Mouse (Mus musculus) left cerebral cortex, adult 9 months (tissue): ENCODE measurements around the gene Igfbp1.
"Not testable (repeated sequence)": the region's sequence is repeated elsewhere in the genome, so short reads cannot be mapped to it uniquely, and the experiment has no call there.

Source experiments
- DNase-seq, 2 experiments: peaks; one replicate each; pipeline ENCODE4 v3.0.0; 2022; ENCODE audit warnings: low spot score in 2 of 2

The Igfbp1 gene

DNA sequence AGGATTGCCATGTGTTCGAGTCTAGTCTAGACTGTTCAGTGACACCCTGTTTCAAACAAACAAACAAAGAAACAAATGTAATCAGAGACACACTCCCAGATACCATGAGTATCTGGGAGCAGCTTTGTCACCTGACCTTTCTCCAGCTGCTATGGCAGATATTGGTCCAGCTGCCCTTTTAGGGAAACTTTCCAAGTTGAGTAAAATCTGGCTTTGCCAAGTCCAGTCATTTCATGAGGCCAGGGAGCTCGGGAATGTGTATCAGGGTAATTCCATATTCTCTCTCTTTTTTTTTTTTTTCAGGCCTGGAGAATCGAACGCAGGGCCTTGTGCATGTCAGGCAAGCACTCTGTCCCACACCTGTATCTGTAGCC is 2.3 kb upstream of the Igfbp1 start:
- DNase-seq, result no peak

DNA sequence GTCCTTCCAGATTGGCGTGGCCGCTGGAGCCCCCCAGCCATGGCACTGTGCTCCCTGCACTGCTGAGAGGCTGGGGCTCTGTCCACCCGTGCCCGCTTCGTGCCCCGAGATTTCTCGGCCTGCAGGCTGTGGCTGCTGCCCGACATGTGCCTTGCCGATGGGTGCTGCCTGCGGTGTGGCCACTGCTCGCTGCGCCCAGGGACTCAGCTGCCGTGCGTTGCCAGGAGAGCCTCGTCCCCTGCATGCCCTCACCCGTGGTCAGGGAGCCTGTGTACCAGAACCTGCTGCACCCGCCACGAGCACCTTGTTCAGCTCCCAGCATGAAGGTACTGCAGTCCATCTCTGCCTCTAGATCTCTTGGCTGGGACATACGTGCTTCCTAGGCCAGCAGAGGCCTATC is 424 bp downstream of the Igfbp1 start:
- DNase-seq, result no peak

DNA sequence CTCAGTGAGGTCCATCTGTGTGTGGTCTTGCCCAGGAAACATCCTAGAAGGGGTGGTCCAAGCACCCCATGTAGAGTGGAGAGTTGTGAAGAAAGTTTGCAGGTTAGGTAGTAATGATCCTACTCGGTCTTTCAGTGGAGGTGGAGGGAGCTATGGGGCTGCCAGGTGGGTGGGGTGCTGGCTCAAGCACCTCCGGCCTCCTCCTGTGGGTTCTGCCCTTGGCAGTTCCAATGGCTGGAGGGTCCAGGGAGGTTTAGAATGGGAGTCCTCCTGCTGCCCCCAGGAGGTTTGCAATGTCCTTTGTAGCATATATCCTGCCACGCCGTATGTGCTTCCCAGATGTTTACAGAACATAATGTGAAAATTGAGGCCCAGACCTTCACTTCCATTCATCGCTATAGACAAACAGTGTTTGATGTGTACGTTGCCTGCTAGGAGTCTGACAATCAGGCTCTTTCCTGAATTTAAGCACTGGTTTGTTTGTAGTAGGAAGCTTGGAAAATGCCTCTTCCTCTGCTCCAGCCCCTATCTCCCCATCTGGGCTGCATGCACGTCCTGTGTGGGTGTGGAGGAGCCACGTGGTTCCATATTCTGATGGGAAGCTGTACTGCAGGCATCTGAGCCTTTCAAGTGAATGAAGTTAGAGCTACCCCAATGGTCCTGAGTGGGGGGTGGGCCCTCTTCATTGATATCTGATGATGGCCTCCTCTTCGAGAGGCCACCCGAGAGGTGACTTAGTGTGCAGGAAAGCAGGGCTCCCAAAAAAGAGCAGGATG is 1.1 kb downstream of the Igfbp1 start:
- DNase-seq, result no peak

DNA sequence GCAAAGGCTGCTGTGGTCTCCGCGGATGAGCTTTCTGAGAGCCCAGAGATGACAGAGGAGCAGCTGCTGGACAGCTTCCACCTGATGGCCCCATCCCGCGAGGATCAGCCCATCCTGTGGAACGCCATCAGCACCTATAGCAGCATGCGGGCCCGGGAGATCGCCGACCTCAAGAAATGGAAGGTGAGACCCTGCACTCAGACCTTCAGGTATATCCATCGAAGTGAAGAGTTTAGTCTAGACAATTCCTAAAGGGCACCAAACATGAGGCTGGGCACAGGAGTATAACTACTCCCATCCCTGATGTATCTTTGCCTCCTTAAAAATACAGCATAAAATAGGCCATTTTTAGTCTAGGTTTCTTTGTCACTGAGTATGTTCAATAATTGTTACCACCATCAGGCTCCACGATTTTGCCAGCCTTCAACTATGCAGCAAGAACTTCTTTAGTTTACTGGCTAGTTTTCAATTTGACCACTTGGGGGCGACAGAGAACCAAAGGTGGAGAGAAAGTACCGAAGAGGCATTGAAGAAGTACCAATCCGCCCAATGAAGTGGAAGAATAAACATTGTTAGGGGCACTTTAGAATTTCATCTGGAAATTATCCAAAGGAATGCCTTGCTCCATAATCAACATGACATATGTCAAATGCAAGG is 2.3 kb downstream of the Igfbp1 start:
- peak in 1 of 2 experiments; percentile 51 for DNase-seq

DNA sequence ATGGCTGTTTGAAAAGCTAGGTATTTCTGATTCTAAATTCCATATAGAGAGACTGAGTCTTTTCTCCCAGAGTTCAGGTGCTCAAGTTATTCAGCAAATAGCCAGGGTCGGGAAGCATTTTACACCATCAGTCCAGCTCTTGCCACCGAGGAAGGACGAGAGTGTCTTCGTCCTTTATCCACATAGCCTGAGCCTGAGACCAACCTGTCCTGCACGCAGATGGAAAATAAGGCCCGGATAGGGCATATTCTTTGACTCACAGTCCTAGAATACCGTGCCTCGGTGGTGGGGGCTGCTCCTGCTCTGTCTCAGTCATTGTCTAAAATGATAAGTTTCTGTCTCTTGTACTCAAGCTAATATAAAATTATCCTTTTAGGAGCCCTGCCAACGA is 2.8 kb downstream of the Igfbp1 start:
- no peak for DNase-seq

DNA sequence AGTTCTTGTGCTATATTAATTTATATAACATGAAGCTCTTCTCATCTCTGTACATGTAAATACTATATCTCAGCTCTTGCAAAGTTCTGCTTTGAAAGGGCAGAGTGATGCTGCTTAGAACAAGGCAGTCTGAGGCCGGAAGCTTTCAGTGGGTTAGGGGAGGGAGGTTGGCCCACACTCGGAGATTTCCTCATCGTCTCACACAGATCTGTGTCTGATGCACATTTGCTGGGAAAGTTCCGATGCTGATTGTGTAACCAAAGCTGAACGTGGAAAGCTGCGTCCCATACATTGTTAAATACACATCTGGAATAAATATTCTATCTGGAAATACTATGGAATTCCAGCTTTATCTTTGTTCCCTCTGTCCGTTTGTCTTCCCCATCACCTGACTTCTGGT is 4.6 kb downstream of the Igfbp1 start:
- no peak for DNase-seq

DNA sequence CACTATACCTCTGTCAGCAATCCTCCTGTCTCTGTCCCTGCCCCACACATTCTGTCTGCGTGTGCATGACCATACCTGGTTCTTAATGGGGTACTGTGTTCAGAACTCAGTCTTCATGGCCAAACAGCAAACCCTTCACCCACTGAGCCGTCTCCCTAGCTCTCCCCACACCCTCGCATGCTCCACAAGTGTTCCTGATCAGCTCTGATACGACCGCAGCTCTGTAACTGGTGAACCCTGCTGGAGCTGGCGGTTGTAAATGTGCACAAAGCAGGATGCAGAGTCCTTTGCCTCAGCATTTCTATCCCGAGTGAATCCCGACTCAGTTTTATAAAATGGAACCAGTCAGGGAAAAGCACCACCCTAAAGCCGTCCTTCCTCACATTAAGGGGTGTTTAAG is 6.3 kb downstream of the Igfbp1 start:
- no peak for DNase-seq

DNA sequence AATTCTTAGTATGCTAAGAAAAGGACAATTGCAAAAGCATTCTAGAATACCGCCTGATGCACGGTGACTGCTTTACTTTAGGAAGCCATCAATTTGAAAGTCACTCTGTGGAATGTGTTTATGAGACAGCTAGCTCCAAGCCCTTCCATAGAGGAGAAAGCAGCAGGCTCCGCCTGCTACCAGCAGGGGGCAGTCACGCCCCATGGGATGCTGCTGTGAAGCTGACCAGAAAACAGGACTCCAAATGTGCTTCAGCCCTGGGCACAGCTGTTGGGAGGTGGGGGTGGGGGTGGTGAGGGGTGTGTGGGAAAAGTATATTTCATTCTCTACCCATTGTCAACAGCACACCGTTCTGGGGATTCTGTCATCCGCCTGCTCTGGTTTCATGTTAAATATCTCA is 12.8 kb downstream of the Igfbp1 start:
- peak in 1 of 2 experiments; percentile 77 for DNase-seq

DNA sequence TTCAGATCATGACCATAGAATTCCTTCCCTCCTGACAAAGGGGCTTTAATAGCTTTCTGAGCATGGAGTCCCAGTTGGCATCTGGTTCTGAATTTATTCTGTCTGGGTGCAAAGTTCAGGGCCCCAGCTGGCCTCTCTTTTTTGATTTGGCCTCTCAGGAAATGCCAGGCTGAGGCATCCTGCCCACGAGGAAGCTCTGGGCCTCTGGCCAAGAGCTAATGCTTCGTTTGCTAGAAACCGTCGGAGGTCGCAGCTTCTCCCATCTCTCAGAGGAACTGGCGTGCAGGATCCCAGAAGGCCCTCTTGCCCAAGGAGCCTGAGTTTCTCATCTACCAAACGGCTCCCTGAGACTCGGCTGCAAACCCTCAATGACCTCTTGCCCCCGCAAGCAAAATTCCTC is 13.6 kb downstream of the Igfbp1 start:
- no peak for DNase-seq

DNA sequence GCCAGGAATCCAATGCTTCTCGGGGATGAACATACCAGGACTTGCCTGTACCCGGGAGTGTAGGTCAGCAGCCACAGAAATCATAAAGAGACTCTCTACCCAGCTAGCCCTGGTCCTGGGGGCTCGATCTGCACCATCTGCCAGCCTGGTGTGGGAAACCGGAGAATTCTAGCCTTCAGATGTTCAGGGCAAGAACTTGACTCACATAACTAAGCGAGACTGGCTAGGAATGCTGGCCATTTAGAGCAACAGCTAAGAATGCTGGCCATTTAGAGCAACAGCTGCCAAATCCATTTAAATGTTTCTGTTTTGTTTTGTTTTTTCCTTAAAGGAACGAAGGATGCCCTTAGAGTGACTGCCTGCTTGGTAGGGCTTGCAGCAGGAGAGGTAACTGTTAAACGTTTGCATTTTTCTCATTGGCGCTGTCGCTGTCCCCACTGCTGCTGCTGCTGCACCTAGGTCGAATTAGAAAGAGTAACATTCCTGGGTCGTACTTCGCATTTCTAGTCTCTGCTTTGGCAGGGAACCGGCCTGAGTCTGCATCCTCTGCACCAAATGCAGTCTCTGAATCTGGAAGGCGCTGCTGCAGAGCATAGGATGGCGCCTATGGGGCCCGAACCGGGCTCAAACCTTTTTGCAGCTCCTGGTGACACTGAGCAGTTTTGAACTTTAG is 14.7 kb downstream of the Igfbp1 start:
- no peak for DNase-seq

DNA sequence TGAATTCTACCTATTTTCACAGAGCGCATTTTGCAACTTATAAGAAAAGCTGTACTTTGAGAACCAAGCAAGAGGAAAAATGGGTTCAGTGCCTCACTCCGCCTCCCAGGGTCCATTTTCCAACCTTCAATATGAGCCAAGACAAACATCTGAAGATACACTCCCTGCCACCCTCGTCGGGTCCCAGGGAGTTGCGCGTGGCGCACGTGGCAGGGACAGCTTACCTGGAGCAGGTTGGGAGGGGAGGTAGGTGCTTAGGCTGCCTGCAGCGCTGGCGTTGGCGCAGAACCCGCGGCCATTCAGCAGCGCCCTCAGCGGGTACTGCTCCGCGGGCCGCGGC is 15.5 kb downstream of the Igfbp1 start:
- DNase-seq, result no peak

DNA sequence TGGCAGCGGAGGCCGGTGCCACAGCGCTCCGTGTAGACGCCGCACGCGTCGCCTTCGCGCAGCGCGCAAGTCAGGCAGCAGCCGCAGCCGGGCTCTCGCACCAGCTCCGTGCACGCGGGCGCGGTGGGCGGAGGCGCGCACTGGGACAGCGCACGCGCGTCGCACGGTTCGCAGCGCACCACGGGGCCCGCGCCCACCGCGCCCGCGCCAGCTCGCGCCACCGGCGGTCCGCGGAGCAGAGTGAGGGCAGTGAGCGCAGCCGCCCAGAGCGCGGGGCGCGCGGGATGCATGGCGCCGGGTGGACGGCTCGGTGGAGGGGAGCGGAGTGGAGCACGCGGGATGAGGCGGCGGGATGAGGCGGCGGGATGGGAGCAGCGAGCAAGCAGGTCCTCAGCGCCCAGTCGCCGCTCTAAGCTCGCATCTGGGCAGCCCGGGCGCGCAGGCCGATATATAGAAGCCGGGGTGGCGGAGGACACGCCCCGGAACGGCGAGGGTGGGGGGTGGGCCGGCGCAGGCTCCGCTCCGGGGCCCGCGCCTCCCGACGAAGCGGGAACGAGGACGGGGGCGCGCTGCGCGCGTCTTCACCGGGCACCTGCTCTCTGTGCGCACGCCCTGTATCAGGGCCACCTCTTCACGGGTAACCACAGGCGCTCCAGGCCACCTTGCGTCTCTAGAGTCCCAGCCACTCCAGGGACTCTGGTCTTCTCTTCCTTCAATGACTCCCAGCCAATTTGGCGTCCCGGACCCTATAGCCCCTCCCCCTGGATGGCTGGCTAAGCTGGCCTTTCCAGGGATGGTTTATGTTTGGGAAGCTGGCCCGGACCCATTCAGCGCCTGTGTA is 16.1 kb downstream of the Igfbp1 start, which contains the start of gene Igfbp3:
Igfbp3 (minus strand) TSS at position 423 of the 841 bp plus-strand sequence.
- peak; percentile 43 to 70 for DNase-seq

DNA sequence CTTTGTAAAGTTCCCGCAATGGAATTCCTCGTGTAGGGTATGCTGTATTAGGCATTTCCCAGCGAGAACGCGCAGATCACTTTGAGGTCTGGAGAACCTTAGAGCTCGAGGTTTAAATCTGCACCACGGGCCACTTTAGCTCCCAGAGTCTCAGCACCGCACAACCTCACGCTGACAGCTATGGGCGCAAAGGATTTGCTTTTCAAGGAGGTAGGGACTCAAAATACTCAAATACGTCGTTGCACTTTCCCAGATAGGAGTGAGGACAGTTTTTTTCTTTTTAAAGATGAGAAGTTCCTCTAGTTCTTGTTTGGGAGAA is 16.7 kb downstream of the Igfbp1 start:
- DNase-seq, result no peak

DNA sequence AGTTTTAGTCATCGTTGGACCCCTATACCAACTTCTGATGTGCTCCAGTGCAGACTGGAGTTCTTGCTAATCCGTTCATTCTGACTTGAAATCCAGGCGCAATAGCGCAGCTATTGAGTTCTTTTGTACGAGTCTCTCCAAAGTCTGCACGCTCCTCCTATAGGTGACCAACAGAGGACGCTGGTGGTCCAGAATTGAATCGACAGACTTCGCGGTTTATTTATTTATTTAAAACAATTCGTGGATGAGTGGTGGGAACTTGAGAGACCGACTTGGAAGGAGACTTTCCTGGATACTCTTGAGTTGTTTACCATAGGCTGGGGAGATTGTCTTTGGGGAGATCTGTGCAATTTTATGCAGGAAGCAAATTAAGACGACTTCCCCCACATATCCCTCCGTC is 17.2 kb downstream of the Igfbp1 start:
- peak in 1 of 2 experiments; percentile 68 for DNase-seq

DNA sequence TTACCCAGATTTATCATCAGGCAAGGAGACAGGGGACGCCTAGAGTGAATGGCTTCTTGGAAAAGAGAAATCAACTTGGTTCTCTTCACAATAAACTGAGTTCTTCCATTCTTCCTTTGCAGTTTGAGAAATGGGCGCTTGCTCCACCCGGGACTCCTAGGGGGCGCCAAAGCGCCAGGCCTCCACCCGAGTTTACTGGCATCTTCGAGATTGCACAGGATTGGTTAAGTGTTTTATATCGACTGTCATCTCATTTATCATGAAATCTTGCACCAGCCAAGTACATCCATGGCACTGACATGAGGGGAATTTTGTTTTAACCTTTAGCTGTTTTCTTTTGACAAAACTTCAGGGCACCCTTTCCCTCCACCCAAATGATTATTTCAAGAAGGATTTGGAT is 18.1 kb downstream of the Igfbp1 start:
- DNase-seq, result peak in 1 of 2 experiments; percentile 74

DNA sequence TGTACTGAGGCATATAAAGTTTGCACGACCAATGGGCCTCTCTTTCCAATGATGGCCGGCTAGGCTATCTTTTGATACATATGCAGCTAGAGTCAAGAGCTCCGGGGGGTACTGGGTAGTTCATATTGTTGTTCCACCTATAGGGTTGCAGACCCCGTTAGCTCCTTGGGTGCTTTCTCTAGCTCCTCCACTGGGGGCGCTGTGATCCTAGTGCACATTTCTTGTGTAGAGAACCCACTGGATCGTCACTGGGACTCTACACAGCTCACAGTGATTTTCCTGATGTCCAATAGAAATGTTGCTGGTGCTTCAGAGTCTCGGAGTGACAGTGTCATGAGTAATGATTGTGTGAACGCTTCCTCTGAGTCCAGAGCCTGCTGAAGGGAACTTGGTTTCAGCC is 24.2 kb downstream of the Igfbp1 start:
- DNase-seq, result not testable (repeated sequence)

DNA sequence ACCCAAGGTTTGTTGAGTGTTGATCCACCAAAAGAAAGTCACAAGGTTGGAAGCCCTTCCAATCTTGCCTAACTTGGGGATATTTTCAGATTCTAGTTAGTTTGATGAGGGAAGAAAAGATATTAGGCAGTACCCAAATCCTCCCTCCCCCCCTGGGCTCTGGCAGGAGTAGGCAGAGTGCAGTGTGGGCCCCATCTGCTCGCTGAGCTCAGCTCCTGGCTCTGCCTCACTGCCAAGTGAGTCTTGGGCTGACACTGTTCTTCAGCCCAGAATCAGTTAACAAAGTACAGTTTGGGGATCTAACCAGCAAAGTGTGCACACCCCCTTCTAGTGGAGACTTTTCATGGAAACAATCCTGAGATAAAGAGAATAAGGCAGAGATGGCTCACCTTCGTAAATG is 28.6 kb downstream of the Igfbp1 start:
- peak in 1 of 2 experiments; percentile 33 for DNase-seq

DNA sequence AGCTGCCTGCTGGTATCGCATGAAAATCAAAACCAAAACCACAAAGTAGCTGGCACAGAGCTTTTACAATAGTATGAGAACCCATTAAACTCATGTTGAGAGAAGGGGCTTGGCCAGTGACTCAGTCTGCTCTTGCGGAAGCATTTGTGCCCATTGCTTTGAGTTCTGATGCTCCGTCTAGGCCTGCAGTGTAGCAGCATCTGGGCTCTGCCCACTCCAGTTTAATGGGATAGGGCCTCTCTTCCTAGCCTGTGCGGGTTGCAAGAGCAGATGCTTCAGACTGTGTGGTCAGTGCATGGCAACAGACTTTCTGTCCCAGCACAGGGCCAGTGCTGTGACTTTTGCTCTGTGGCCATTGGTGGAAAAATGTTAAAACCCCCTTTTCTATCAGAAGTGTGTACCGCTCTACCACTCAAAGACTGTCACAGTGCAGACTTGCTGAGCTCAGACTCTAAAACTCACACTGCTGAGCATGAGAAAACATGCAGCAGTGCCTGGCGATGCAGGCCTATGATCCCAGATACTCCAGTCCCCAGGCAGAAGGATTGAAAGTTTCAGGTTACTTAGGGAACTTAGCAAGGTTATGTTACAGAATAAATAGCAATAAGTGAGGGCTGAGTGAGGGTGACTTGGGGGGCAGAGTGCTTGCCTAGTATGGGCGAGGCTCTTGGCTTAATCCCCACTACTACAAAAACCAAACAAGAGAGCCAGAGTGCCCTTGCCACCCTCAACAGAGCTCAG is 29.4 kb downstream of the Igfbp1 start:
- DNase-seq, result no peak

DNA sequence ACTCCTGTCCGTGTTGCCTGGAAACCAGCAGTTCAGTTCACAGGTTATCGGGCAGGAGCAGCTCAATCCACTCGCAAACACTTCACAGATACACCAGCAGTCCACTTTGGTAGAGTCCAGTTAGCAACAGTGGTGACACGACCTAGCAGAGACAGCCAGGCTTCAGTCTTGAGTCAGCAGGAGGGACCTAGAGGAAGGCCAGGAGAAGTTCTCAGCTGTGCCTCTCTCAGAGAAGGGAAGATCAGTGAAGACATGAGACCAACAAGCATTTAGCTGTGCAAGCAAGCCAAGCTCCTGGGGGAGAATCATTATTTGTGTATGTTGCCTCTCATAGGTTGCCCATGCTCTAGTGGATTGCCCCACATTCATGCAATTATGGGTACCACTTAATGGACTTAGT is 30.5 kb downstream of the Igfbp1 start:
- DNase-seq, result no peak

DNA sequence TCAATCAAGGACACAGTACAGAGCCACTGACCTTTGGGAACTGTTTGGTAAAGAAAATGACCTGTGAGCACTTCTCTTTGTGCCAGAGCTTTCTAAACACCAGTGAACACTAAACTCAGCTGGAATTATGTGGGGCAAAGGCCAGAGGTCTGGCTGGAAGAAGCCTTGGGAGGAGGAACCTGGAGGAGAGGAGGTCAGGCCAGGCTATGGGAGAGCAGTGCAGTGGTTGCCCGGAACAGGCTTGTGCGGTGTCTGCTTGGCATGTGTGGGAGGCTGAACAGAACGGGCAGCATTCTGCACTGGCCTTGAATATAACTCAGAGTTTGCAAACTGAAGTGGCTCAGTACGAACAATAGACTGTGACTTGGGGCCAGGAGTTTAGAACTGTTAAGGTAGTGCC is 32.4 kb downstream of the Igfbp1 start:
- no peak for DNase-seq

DNA sequence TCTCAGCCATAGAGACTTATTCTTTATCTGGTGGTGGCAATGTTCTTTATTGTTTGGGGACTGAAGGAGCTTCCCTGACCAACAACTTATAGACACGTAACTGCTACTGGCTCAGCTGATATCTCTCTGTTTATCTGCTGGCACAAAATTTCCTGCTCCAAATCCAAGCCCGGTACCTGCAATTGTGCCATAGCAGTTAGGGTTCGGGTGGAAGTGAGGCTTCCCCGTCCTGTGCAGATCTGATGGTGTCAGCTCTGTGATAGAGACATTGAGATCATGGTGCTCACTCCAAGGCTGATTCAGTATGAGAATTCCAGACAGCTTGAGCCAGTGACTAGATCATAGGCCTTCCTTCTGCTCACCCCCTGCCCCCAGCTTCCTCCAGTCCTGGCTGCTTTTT is 34.4 kb downstream of the Igfbp1 start:
- DNase-seq, result no peak

DNA sequence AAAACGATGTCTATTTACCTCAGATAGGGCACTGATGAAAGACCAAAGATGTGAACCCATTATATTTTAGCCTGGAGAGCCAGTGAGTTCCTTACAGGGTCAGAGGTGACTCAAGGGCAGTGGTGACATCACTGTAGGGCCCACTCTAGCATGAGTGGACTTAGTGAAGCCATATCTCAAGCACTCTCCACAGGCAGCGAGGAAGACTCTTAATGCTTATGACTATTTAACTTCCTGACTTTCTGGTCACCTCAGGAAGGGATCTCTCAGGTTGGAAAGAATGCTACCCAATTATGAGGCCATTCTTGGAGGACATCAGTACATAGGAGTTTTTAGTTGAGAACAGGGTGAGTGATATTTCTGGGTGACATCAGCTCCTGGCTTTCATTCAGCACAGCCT is 35.8 kb downstream of the Igfbp1 start:
- no peak for DNase-seq
